Mouse (Mus musculus): Measurements from ENCODE around the gene Trip6. TPM values are rescaled to one million over a fixed set of nuclear protein-coding genes. Genes with fewer than 3 reads are reported as not detected.
"Not testable (repeated sequence)": the region's sequence is repeated elsewhere in the genome, so short reads cannot be mapped to it uniquely, and the experiment has no call there.

The Trip6 gene
- polyA plus RNA-seq, 1 experiment, result 0.54 TPM

- Histone ChIP-seq H3K27me3 (ENCODE audit: control insufficient read depth) (peaks cover 43% of the 10 kb centered on the region), H3K36me3 (ENCODE audit: control insufficient read depth) (peaks cover 28% of the 10 kb centered on the region), H3K4me3 (replicated peaks) (peak overlapping the region; percentile 96), H3K4me1 (ENCODE audit: control insufficient read depth) (peaks cover 84% of the 10 kb centered on the region), H3K9me3 (ENCODE audit: control insufficient read depth, low read length) (no peaks in the 10 kb centered on the region)
- no peak for TF ChIP-seq TAL1 (IDR thresholded peaks at IDR 0.05; ENCODE audit: low read length)
These were observed 25.2 kb downstream of the Trip6 start for GRCm38 (mm10) chr5:137288999-137289470.

- H3K4me1 ChIP-seq (ENCODE audit: control insufficient read depth), result peaks cover 75% of the 10 kb centered on the region
- peaks cover 27% of the 10 kb centered on the region for H3K36me3 ChIP-seq (ENCODE audit: control insufficient read depth)
- TF ChIP-seq GATA1 (IDR thresholded peaks at IDR 0.05; ENCODE audit: low read length) (no peak), TAL1 (IDR thresholded peaks at IDR 0.05; ENCODE audit: low read length) (no peak)
- H3K4me3 ChIP-seq (replicated peaks), result peak overlapping the region; percentile 96
- peaks cover 46% of the 10 kb centered on the region for H3K27me3 ChIP-seq (ENCODE audit: control insufficient read depth)
- H3K9me3 ChIP-seq (ENCODE audit: control insufficient read depth, low read length), result no peaks in the 10 kb centered on the region
These were observed 26.1 kb downstream of the Trip6 start for GRCm38 (mm10) chr5:137287953-137288743.

GRCm38 (mm10) chr5:137287032-137287952 is 26.9 kb downstream of the Trip6 start, which contains the start of gene Ache:
TSS of gene Ache (plus strand) at chr5:137287519.
- Histone ChIP-seq H3K9me3 (ENCODE audit: control insufficient read depth, low read length) (peaks cover 2% of the 10 kb centered on the region; the same call in 1 of the 2 replicates), H3K27me3 (ENCODE audit: control insufficient read depth) (peaks cover 46% of the 10 kb centered on the region), H3K36me3 (ENCODE audit: control insufficient read depth) (peaks cover 23% of the 10 kb centered on the region), H3K4me3 (replicated peaks) (peak within 1 kb of the TSS; percentile 96), H3K4me1 (ENCODE audit: control insufficient read depth) (peaks cover 67% of the 10 kb centered on the region)
- TF ChIP-seq GATA1 (IDR thresholded peaks at IDR 0.05; ENCODE audit: low read length), result no peak
- TF ChIP-seq TAL1 (IDR thresholded peaks at IDR 0.05; ENCODE audit: low read length), result no peak

- Histone ChIP-seq H3K36me3 (ENCODE audit: control insufficient read depth) (peaks cover 17% of the 10 kb centered on the region), H3K4me1 (ENCODE audit: control insufficient read depth) (peaks cover 60% of the 10 kb centered on the region), H3K4me3 (replicated peaks) (peak overlapping the region; percentile 96), H3K27me3 (ENCODE audit: control insufficient read depth) (peaks cover 46% of the 10 kb centered on the region), H3K9me3 (ENCODE audit: control insufficient read depth, low read length) (peaks cover 2% of the 10 kb centered on the region; the same call in 1 of the 2 replicates)
- TF ChIP-seq TAL1 (IDR thresholded peaks at IDR 0.05; ENCODE audit: low read length) (no peak), GATA1 (IDR thresholded peaks at IDR 0.05; ENCODE audit: low read length) (no peak)
These were observed 27.6 kb downstream of the Trip6 start for GRCm38 (mm10) chr5:137286655-137287031.

- H3K9me3 ChIP-seq (ENCODE audit: control insufficient read depth, low read length), result peaks cover 2% of the 10 kb centered on the region; the same call in 1 of the 2 replicates
- peaks cover 11% of the 10 kb centered on the region for H3K36me3 ChIP-seq (ENCODE audit: control insufficient read depth)
- peaks cover 46% of the 10 kb centered on the region for H3K27me3 ChIP-seq (ENCODE audit: control insufficient read depth)
- H3K4me3 ChIP-seq (replicated peaks), result no peak overlapping the region
- peaks cover 54% of the 10 kb centered on the region for H3K4me1 ChIP-seq (ENCODE audit: control insufficient read depth)
- no peak for TF ChIP-seq GATA1 (IDR thresholded peaks at IDR 0.05; ENCODE audit: low read length)
- TF ChIP-seq TAL1 (IDR thresholded peaks at IDR 0.05; ENCODE audit: low read length), result no peak
These were observed 28.2 kb downstream of the Trip6 start for GRCm38 (mm10) chr5:137285986-137286385.

- Histone ChIP-seq H3K9me3 (ENCODE audit: control insufficient read depth, low read length) (peaks cover 2% of the 10 kb centered on the region; the same call in 1 of the 2 replicates), H3K4me3 (replicated peaks) (no peak overlapping the region)
- no peak for TF ChIP-seq TAL1 (IDR thresholded peaks at IDR 0.05; ENCODE audit: low read length)
- no peak for TF ChIP-seq GATA1 (IDR thresholded peaks at IDR 0.05; ENCODE audit: low read length)
These were observed 29.2 kb downstream of the Trip6 start for GRCm38 (mm10) chr5:137285045-137285444.

GRCm38 (mm10) chr5:137284411-137284810 is 29.8 kb downstream of the Trip6 start:
- not testable (repeated sequence) for H3K9me3 ChIP-seq (ENCODE audit: control insufficient read depth, low read length); H3K4me3 ChIP-seq (replicated peaks); H3K36me3 ChIP-seq (ENCODE audit: control insufficient read depth)
- Histone ChIP-seq H3K27me3 (ENCODE audit: control insufficient read depth) (peaks cover 41% of the 10 kb centered on the region), H3K4me1 (ENCODE audit: control insufficient read depth) (peaks cover 38% of the 10 kb centered on the region)

More at GRCm38 (mm10) chr5:137285045-137285444, 29.2 kb downstream of the Trip6 start:
- Histone ChIP-seq H3K36me3 (ENCODE audit: control insufficient read depth) (peaks cover 2% of the 10 kb centered on the region), H3K27me3 (ENCODE audit: control insufficient read depth) (peaks cover 46% of the 10 kb centered on the region), H3K4me1 (ENCODE audit: control insufficient read depth) (peaks cover 44% of the 10 kb centered on the region)

- no peaks in the 10 kb centered on the region for H3K4me1 ChIP-seq (ENCODE audit: control insufficient read depth)
- TF ChIP-seq TAL1 (IDR thresholded peaks at IDR 0.05; ENCODE audit: low read length), result no peak
- TF ChIP-seq GATA1 (IDR thresholded peaks at IDR 0.05; ENCODE audit: low read length), result no peak
- H3K4me3 ChIP-seq (replicated peaks), result no peak overlapping the region
- peaks cover 7% of the 10 kb centered on the region; the same call in 1 of the 2 replicates for H3K9me3 ChIP-seq (ENCODE audit: control insufficient read depth, low read length)
- H3K27me3 ChIP-seq (ENCODE audit: control insufficient read depth), result peaks cover 10% of the 10 kb centered on the region
- H3K36me3 ChIP-seq (ENCODE audit: control insufficient read depth), result no peaks in the 10 kb centered on the region
These were observed 36.6 kb downstream of the Trip6 start for GRCm38 (mm10) chr5:137277360-137278342.
